Mouse (Mus musculus) small intestine, adult 2 months (tissue): Measurements from ENCODE around the gene Cnr2. TPM values are rescaled to one million over a fixed set of nuclear protein-coding genes. Genes with fewer than 3 reads are reported as not detected.

ENCODE experiments used
- H3K27ac ChIP-seq: fragments of 200-500 bp; 2 replicates; pipeline ENCODE4 v1.5.1; 2012; ENCODE audit warnings: low read depth, low read length, control low read depth, inconsistent platforms; ENCODE audit not compliant: insufficient read depth
- H3K27me3 ChIP-seq: fragments of 200-500 bp; 2 replicates; pipeline ENCODE4 v1.6.1; 2012; ENCODE audit warnings: mild to moderate bottlenecking, moderate library complexity, low read length, inconsistent platforms; ENCODE audit not compliant: control insufficient read depth, insufficient read depth
- H3K36me3 ChIP-seq: fragments of 200-500 bp; 2 replicates; pipeline ENCODE4 v1.6.1; 2012; ENCODE audit warnings: mild to moderate bottlenecking, low read length, control low read depth, inconsistent platforms; ENCODE audit not compliant: control insufficient read depth, insufficient read depth
- H3K4me1 ChIP-seq: fragments of 200-500 bp; 2 replicates; pipeline ENCODE4 v1.6.1; 2012; ENCODE audit warnings: low read length, inconsistent platforms, mixed read lengths; ENCODE audit not compliant: control insufficient read depth, insufficient read depth, insufficient read length
- H3K4me3 ChIP-seq: fragments of 200-500 bp; 2 replicates; pipeline ENCODE4 v1.5.1; 2012; ENCODE audit warnings: low read depth, mild to moderate bottlenecking, control low read depth, inconsistent platforms, low read length, moderate library complexity
- CTCF ChIP-seq: fragments of 200-500 bp; IDR thresholded peaks from 2 replicates; pipeline ENCODE4 v1.5.1; 2012; ENCODE audit warnings: low read depth, mild to moderate bottlenecking, control low read depth, inconsistent platforms, low read length, moderate library complexity, mixed read lengths; ENCODE audit not compliant: insufficient replicate concordance, insufficient read length; ENCODE audit errors: extremely low read depth
- POLR2A ChIP-seq: fragments of 200-500 bp; IDR thresholded peaks from 2 replicates; pipeline ENCODE4 v1.6.1; 2012; ENCODE audit warnings: low read depth, mild to moderate bottlenecking, control low read depth, inconsistent platforms, low read length, moderate library complexity
- WGBS: fragments of 180-500 bp; shearing (Covaris S2); methylation state at CpG from one replicate; pipeline ENCODE4 v1.1.7; 2018; 5-methylcytosine and 5-hydroxymethylcytosine counted together
- polyA plus RNA-seq: library from polyadenylated mRNA; depleted of rRNA; stranded (reverse); fragments of >200 nt; gene quantifications from 2 replicates; pipeline ENCODE4 v1.2.3, GENCODE M21; 2012

Gene Cnr2
- polyA plus RNA-seq, 1 experiment, result 1.1 TPM

DNA sequence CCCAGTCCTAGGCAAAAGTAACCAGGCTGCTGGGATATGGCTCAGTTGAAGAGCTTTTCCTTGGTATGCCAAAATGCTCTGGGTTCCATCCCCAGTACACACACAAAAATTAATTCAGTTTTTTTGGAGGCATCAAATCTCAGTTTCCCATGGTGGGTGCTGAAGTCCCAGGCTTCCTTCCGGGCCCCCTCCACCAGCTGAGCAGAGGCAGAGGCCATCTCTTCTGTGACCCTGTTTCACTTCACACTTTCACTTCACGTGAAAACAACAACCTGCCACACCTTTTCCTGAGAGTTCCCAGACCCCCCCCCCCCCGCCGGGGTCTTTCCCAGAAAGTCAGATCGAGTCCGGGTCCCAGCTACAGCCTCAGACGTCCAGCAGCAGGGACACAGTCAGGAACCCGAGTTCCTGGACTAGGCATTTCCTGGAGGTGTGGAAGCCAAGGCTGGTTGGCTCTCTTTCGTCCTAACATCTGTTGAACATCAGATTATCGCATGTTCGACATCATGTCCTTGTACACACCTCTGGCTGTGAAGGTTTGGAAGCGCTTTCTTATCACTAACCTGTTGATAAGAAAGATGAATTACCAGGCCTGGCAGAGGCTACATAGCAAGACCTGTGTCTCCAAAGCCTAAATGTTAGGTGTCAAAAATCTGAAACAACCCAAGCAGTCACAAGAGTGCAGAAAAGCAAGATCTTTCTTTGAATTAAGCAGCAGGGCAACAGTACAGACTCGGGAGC is 14.3 kb downstream of the Cnr2 start:
- no peaks in the 10 kb centered on the region for H3K27me3 ChIP-seq
- H3K27ac ChIP-seq, result peak overlapping the region; percentile 5; the same call in 1 of the 2 replicates
- no peak overlapping the region for H3K4me3 ChIP-seq
- H3K4me1 ChIP-seq, result peaks cover 5% of the 10 kb centered on the region
- TF ChIP-seq POLR2A, result no peak
- TF ChIP-seq CTCF, result no peak
- H3K36me3 ChIP-seq, result no peaks in the 10 kb centered on the region
- 17% methylated on average over 13 of the region's 13 CpGs for WGBS

DNA sequence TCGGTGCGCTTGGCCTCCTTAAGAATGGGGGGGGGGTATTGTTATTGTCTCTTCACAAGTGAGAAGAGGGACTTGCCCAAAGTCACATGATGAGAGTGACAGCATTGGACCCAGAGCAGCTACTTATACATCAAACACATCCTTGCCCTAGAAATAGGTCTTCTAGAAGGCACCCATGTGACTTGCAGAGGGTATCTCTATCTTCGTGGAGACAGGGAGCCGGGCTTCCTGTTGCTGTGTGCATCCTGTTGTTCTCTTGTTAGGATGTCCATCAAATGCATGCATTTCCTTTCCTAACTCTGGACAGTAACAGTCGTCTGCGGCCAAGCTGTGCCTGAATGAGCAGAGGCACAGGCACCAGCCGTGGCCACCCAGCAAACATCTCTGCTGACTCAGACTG is 16.3 kb downstream of the Cnr2 start:
- 78% methylated on average over 7 of the region's 7 CpGs for WGBS
- no peak overlapping the region for H3K4me3 ChIP-seq

DNA sequence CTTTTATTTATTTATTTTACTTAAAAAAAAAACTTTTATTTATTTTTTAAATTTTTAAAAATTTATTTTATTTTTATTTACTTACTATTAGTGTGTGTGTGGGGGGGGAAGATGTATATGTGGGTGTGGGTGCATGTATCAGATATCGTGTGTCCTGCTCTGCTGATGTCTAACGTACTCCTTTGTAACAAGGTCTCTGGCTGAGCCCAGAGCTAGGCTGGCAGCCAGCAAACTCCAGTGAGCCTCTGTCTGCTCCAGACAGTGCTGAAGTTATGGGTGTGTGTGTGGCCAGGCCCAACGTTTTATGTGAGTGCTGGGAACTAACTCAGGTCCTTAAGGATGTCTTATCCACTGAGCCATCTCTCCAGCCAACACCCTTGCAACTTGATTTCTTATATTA is 17.0 kb downstream of the Cnr2 start:
- TF ChIP-seq CTCF, result no peak
- no peak for TF ChIP-seq POLR2A
- no peak overlapping the region for H3K27ac ChIP-seq
- no peak overlapping the region for H3K4me3 ChIP-seq
- no peaks in the 10 kb centered on the region for H3K27me3 ChIP-seq
- H3K4me1 ChIP-seq, result peaks cover 5% of the 10 kb centered on the region
- H3K36me3 ChIP-seq, result no peaks in the 10 kb centered on the region
- 78% methylated on average over 3 of the region's 3 CpGs for WGBS

More for the DNA sequence above, 16.3 kb downstream of the Cnr2 start:
- no peak for TF ChIP-seq CTCF
- no peak for TF ChIP-seq POLR2A
- 0 out of 2 replicates have a peak overlapping the region, but pooled peaks have one; percentile 7 for H3K27ac ChIP-seq
- peaks cover 5% of the 10 kb centered on the region for H3K4me1 ChIP-seq
- H3K36me3 ChIP-seq, result no peaks in the 10 kb centered on the region
- H3K27me3 ChIP-seq, result no peaks in the 10 kb centered on the region

DNA sequence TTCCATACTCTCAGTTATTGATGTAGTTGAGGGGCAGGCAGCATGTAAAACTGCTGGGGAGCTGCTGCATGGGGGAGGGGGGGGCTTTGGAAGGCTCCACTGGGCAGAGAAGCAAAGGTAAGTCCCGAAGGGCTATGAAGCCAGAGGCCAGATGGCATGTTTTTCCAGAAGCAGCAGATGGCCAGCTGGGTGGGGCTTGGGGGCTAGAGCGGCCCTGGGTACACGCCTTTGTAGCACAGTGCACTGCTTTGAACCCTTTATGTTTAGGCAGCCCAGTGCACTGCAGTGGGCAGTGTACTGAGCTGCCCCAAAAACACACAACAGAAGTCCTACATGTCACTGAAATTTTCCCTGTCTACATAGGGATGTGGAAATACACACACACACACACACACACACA is 17.6 kb downstream of the Cnr2 start:
- H3K4me1 ChIP-seq, result peaks cover 6% of the 10 kb centered on the region
- WGBS, result 33% methylated on average over 3 of the region's 3 CpGs
- H3K4me3 ChIP-seq, result no peak overlapping the region
- H3K27ac ChIP-seq, result no peak overlapping the region
- no peaks in the 10 kb centered on the region for H3K27me3 ChIP-seq
- TF ChIP-seq CTCF, result no peak
- no peak for TF ChIP-seq POLR2A
- no peaks in the 10 kb centered on the region for H3K36me3 ChIP-seq

DNA sequence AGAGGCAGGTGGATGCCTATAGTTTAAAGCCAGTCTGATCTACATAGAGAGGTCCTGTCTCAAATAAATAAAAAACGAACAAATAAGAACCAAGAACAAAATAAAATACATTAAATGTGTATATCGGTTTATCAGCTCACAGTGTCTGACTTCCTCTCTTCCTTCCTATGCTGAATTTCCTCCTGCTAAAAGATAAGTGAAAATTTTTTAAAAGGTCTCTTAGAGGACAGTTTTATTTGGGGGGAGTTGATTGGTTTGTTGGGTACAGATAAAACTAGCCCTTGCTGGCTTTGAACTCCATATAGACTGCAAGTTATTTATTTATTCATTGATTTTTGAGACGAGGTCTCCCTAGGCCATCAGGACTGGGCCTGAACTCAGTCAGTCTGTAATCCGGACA is 18.2 kb downstream of the Cnr2 start:
- Histone ChIP-seq H3K4me1 (peaks cover 12% of the 10 kb centered on the region), H3K27me3 (no peaks in the 10 kb centered on the region), H3K36me3 (no peaks in the 10 kb centered on the region), H3K27ac (no peak overlapping the region), H3K4me3 (no peak overlapping the region)
- WGBS, result 74% methylated on average over 4 of the region's 4 CpGs
- TF ChIP-seq POLR2A (no peak), CTCF (no peak)

DNA sequence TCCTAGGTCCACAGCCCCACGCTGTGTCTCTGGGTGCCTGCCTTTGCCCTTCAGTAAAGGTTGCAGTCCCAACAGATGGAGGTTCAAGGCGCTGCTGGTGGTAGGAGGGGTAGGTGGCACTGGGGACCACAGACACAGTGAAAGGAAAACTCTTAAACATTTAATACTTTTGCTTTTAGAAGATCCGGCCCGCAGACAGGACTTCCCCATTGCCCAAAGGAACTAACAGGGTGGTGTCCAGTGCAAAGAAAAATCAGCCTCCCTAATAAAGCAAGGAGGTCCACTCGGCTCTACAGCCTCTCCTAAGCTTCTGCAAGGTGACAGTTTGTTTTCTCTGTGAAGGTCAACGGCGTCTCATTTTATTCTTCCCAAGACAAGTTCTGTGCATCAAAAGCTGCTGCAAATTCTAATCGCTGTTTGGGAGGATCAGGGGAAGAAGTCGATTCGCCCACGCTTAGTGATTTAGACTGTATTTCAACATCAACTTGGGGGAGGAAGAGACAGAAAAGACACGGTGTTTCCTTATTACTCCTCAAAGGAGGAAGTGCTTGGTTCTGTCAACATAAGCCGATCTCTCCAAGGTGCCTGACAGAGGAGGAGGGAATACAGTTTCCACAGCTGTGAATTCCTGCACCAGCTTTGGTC is 23.6 kb downstream of the Cnr2 start:
- peaks cover 10% of the 10 kb centered on the region for H3K36me3 ChIP-seq
- H3K4me3 ChIP-seq, result peak overlapping the region; percentile 37
- H3K27me3 ChIP-seq, result no peaks in the 10 kb centered on the region
- TF ChIP-seq CTCF (no peak), POLR2A (no peak)
- H3K4me1 ChIP-seq, result peaks cover 12% of the 10 kb centered on the region
- 26% methylated on average over 13 of the region's 13 CpGs for WGBS
- H3K27ac ChIP-seq, result peak overlapping the region; percentile 85

DNA sequence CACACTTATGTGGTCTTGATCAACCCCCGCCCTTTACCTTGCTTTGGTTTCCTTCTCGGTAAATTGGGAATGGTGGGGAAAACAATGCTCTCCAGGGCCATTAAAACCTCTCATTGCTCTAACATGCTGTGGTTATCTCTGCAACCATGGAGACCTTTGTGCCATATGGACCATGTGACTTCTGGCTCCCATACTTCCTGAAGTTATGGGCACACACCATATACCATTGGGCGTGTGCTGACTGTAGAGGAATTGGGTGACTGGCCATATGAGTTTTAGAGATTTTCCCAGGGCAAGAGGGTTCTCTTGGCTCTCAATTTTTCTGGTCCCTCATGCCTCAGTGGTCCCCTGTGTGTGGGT is 24.1 kb downstream of the Cnr2 start:
- H3K4me3 ChIP-seq, result peak overlapping the region; percentile 37
- H3K27ac ChIP-seq, result peak overlapping the region; percentile 85
- 23% methylated on average over 3 of the region's 3 CpGs for WGBS
- TF ChIP-seq CTCF (no peak), POLR2A (no peak)
- peaks cover 13% of the 10 kb centered on the region for H3K36me3 ChIP-seq
- H3K4me1 ChIP-seq, result peaks cover 15% of the 10 kb centered on the region
- H3K27me3 ChIP-seq, result no peaks in the 10 kb centered on the region
